Mouse (Mus musculus) bone marrow, adult 2 months (tissue): Measurements from ENCODE around the gene Txndc17.

ENCODE experiments used
- CTCF ChIP-seq: fragments of 200-500 bp; IDR thresholded peaks from 2 replicates; pipeline ENCODE4 v1.5.1; 2011; ENCODE audit warnings: low read length, control low read depth; ENCODE audit not compliant: control insufficient read depth, insufficient read depth
- POLR2A ChIP-seq: fragments of 200-500 bp; IDR thresholded peaks from 2 replicates; pipeline ENCODE4 v1.6.1; 2011; ENCODE audit warnings: low read depth, mild to moderate bottlenecking, control low read depth, low read length, borderline replicate concordance; ENCODE audit not compliant: control insufficient read depth

DNA sequence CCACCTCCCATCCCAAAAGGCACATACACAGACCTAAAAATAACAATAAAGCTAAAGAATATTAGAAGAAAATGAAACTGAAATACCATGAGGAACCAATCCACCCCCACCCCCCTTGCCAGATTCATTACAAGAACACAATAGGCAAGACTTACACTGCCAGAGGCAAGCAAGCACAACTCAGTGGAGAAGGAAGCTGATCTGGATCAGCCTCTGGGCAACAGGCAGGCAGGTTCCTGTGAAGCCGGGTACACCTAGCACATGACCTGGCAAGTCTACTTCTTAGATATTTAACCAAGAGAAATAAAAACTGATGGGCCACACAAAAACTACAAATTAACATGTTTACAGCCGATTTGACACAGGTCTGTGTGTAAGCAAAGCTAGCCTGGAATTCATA lies 44.1 kb upstream of the Txndc17 start:
- TF ChIP-seq CTCF = no peak
- TF ChIP-seq POLR2A = no peak
